Mouse (Mus musculus): ENCODE measurements around the gene Lefty1. TPM values are rescaled to one million over a fixed set of nuclear protein-coding genes. Genes with fewer than 3 reads are reported as not detected.

The Lefty1 gene
- polyA plus RNA-seq, 2 experiments: 2.7 to 4.8 TPM

- H3K9me3 ChIP-seq (ENCODE audit: control insufficient read depth, low read length): no peaks in the 10 kb centered on the region
- H3K9ac ChIP-seq (ENCODE audit: low read depth, low read length, severe bottlenecking): peak overlapping the region; percentile 21
- H3K27me3 ChIP-seq (ENCODE audit: control insufficient read depth, insufficient read depth, low read length): no peaks in the 10 kb centered on the region
- peak overlapping the region; percentile 90 for H3K27ac ChIP-seq (replicated peaks; ENCODE audit: low read depth, low read length)
- peak overlapping the region; percentile 43 for H3K4me2 ChIP-seq (replicated peaks; ENCODE audit: low read depth, low read length, severe bottlenecking)
- H3K36me3 ChIP-seq (ENCODE audit: control insufficient read depth, insufficient read depth, low read length): peaks cover 35% of the 10 kb centered on the region
- TF ChIP-seq POLR2A (IDR thresholded peaks at IDR 0.05; ENCODE audit: borderline replicate concordance, extremely low read depth, insufficient read depth, insufficient read length): no peak
- DNase-seq (ENCODE audit: low spot score): peak; percentile 94
- H3K4me3 ChIP-seq (replicated peaks; ENCODE audit: low read length): peak overlapping the region; percentile 17
- peak; percentile 90 for ATAC-seq (ENCODE audit: low FRiP score, low read depth)
- 16% methylated on average over 20 of the region's 20 CpGs for WGBS
- H3K4me1 ChIP-seq (ENCODE audit: control insufficient read depth, insufficient read depth, low read length): peaks cover 44% of the 10 kb centered on the region
Measured at GRCm38 (mm10) chr1:180945001-180945980, 10.5 kb downstream of the Lefty1 start.

GRCm38 (mm10) chr1:180946448-180946847, 11.6 kb downstream of the Lefty1 start:
- no peak for ATAC-seq (ENCODE audit: low FRiP score, low read depth)
- Histone ChIP-seq H3K36me3 (ENCODE audit: control insufficient read depth, insufficient read depth, low read length) (peaks cover 38% of the 10 kb centered on the region), H3K9me3 (ENCODE audit: control insufficient read depth, low read length) (no peaks in the 10 kb centered on the region), H3K4me3 (replicated peaks; ENCODE audit: low read length) (no peak overlapping the region), H3K4me2 (replicated peaks; ENCODE audit: low read depth, low read length, severe bottlenecking) (peak overlapping the region; percentile 43), H3K9ac (ENCODE audit: low read depth, low read length, severe bottlenecking) (no peak overlapping the region), H3K4me1 (ENCODE audit: control insufficient read depth, insufficient read depth, low read length) (peaks cover 40% of the 10 kb centered on the region), H3K27me3 (ENCODE audit: control insufficient read depth, insufficient read depth, low read length) (no peaks in the 10 kb centered on the region), H3K27ac (replicated peaks; ENCODE audit: low read depth, low read length) (peak overlapping the region; percentile 90)
- TF ChIP-seq POLR2A (IDR thresholded peaks at IDR 0.05; ENCODE audit: borderline replicate concordance, extremely low read depth, insufficient read depth, insufficient read length): no peak
- 78% methylated on average over 6 of the region's 6 CpGs for WGBS
- DNase-seq (ENCODE audit: low spot score): no peak

- WGBS: 75% methylated on average over 6 of the region's 6 CpGs
- no peak for TF ChIP-seq POLR2A (IDR thresholded peaks at IDR 0.05; ENCODE audit: borderline replicate concordance, extremely low read depth, insufficient read depth, insufficient read length)
- Histone ChIP-seq H3K27ac (replicated peaks; ENCODE audit: low read depth, low read length) (no peak overlapping the region), H3K9me3 (ENCODE audit: control insufficient read depth, low read length) (no peaks in the 10 kb centered on the region), H3K4me3 (replicated peaks; ENCODE audit: low read length) (no peak overlapping the region), H3K4me1 (ENCODE audit: control insufficient read depth, insufficient read depth, low read length) (no peaks in the 10 kb centered on the region), H3K9ac (ENCODE audit: low read depth, low read length, severe bottlenecking) (no peak overlapping the region), H3K27me3 (ENCODE audit: control insufficient read depth, insufficient read depth, low read length) (no peaks in the 10 kb centered on the region), H3K4me2 (replicated peaks; ENCODE audit: low read depth, low read length, severe bottlenecking) (no peak overlapping the region), H3K36me3 (ENCODE audit: control insufficient read depth, insufficient read depth, low read length) (peaks cover 75% of the 10 kb centered on the region)
- DNase-seq (ENCODE audit: low spot score) (no peak), ATAC-seq (ENCODE audit: low FRiP score, low read depth) (no peak)
Measured at GRCm38 (mm10) chr1:180952085-180952746, 17.4 kb downstream of the Lefty1 start.

GRCm38 (mm10) chr1:180952808-180953207, 18.0 kb downstream of the Lefty1 start:
- ATAC-seq (ENCODE audit: low FRiP score, low read depth) (no peak), DNase-seq (ENCODE audit: low spot score) (no peak)
- no peaks in the 10 kb centered on the region for H3K9me3 ChIP-seq (ENCODE audit: control insufficient read depth, low read length)
- H3K4me2 ChIP-seq (replicated peaks; ENCODE audit: low read depth, low read length, severe bottlenecking): no peak overlapping the region
- H3K4me1 ChIP-seq (ENCODE audit: control insufficient read depth, insufficient read depth, low read length): no peaks in the 10 kb centered on the region
- no peaks in the 10 kb centered on the region for H3K27me3 ChIP-seq (ENCODE audit: control insufficient read depth, insufficient read depth, low read length)
- peaks cover 75% of the 10 kb centered on the region for H3K36me3 ChIP-seq (ENCODE audit: control insufficient read depth, insufficient read depth, low read length)
- TF ChIP-seq POLR2A (IDR thresholded peaks at IDR 0.05; ENCODE audit: borderline replicate concordance, extremely low read depth, insufficient read depth, insufficient read length): no peak
- no peak overlapping the region for H3K9ac ChIP-seq (ENCODE audit: low read depth, low read length, severe bottlenecking)
- no peak overlapping the region for H3K27ac ChIP-seq (replicated peaks; ENCODE audit: low read depth, low read length)
- 96% methylated on average over 5 of the region's 5 CpGs for WGBS
- no peak overlapping the region for H3K4me3 ChIP-seq (replicated peaks; ENCODE audit: low read length)

- Histone ChIP-seq H3K36me3 (ENCODE audit: control insufficient read depth, insufficient read depth, low read length) (peaks cover 75% of the 10 kb centered on the region), H3K9ac (ENCODE audit: low read depth, low read length, severe bottlenecking) (no peak overlapping the region)
- 91% methylated on average over 8 of the region's 8 CpGs for WGBS
Measured at GRCm38 (mm10) chr1:180956401-180956800, 21.6 kb downstream of the Lefty1 start.

More at GRCm38 (mm10) chr1:180956401-180956800, 21.6 kb downstream of the Lefty1 start:
- no peak overlapping the region for H3K4me3 ChIP-seq (replicated peaks; ENCODE audit: low read length)
- no peaks in the 10 kb centered on the region for H3K9me3 ChIP-seq (ENCODE audit: control insufficient read depth, low read length)
- no peaks in the 10 kb centered on the region for H3K27me3 ChIP-seq (ENCODE audit: control insufficient read depth, insufficient read depth, low read length)
- no peak for ATAC-seq (ENCODE audit: low FRiP score, low read depth)
- TF ChIP-seq POLR2A (IDR thresholded peaks at IDR 0.05; ENCODE audit: borderline replicate concordance, extremely low read depth, insufficient read depth, insufficient read length): no peak
- no peak for DNase-seq (ENCODE audit: low spot score)
- H3K27ac ChIP-seq (replicated peaks; ENCODE audit: low read depth, low read length): no peak overlapping the region
- no peaks in the 10 kb centered on the region for H3K4me1 ChIP-seq (ENCODE audit: control insufficient read depth, insufficient read depth, low read length)
- no peak overlapping the region for H3K4me2 ChIP-seq (replicated peaks; ENCODE audit: low read depth, low read length, severe bottlenecking)
